Mouse (Mus musculus) megakaryocyte, adult 5-6 weeks (primary cell): ENCODE data around the gene Unk. TPM values are rescaled to one million over a fixed set of nuclear protein-coding genes. Genes with fewer than 3 reads are reported as not detected.
"Not testable (repeated sequence)": the region's sequence is repeated elsewhere in the genome, so short reads cannot be mapped to it uniquely, and the experiment has no call there.

ENCODE experiments used
- ATAC-seq: 2 replicates; pipeline ENCODE4 v1.8.0; 2016; ENCODE audit warnings: mild to moderate bottlenecking, inconsistent platforms; ENCODE audit not compliant: poor library complexity, severe bottlenecking
- total RNA-seq, 2 experiments: library from RNA; stranded (forward) in 1 of 2; stranded (reverse) in 1 of 2; fragments of 153-499, 151-499 nt in 1 of 2; fragments of 221-1000, 200-1000 nt in 1 of 2; gene quantifications; 2 replicates each; pipeline versions ENCODE4 v1.2.3 to v1.2.4; 2015 to 2017

Unk gene
- total RNA-seq, 2 experiments from 2014 or later, result 7.8 to 10.5 TPM

DNA sequence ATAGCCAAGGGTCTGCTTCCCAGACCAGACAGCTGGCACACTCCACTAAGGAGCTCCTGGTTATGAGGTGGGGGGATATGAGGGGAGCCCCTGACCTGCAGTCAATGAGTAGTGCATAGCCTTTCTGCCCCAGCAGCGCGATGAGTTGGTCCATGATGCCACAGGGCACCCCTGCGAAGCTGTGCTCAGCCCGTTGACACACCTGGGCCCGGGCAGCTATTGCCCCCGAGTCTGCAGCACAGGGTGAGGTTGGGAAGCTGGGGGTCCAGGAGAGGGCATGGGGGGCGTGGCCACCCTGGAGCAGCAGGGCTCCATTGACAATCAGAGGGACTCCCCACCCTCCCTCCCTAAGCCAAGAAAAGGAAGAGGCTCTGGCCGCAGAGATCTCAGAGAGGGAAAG lies 20.0 kb upstream of the Unk start:
- no peak for ATAC-seq

DNA sequence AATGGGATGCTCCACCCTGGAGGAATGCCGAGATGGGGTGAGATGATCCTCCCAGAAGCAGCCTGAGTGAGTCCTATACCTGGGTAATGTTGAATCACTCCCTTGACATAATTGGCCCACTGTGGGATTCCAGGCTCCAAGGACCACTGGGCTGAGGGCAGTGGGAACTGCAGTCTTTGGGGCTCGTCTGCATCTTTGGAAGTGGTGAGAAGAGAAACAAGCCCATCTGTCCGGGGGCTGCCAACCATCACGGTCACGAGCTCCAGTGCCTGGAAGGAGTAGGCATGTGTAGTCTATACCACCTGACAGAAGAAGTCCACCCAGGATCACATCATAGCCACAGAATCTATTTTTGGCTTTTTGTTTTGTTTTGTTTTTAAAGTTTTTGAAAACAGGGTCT lies 19.2 kb upstream of the Unk start:
- no peak for ATAC-seq

DNA sequence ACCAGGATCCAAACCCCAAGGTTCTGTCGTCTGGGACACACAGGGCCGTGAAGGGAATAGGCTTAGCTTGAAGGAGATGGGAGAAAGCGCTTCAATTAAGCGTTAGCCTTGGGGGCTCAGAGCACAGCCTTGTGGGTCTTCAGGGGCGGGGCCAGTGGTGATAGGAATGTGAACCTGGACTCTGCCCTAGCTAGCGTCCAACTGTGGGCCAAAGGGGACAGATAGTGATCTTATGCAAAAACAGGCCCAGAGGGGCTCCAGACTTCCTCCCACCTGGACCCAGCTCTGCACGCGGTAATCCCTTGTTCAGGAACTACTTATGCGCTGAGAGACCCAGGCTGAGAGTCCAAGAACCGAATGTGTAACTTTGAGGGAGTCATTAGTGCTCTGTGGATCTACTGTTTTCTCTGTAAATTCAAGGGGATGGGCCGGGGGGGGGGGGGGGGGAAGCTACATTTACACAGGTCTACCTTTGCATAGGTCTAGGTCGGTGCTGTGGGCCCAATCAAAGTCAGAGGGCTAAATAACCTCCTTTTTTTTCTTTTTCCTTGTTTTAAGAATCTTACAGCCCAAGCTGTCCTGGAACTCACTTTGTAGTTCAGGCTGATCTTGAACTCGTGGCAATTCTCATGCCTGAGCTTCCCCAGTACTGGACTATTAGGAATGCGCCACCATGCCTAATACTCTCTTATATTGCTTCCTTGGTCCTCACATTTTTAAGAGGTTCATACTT lies 18.4 kb upstream of the Unk start:
- ATAC-seq, result no peak

DNA sequence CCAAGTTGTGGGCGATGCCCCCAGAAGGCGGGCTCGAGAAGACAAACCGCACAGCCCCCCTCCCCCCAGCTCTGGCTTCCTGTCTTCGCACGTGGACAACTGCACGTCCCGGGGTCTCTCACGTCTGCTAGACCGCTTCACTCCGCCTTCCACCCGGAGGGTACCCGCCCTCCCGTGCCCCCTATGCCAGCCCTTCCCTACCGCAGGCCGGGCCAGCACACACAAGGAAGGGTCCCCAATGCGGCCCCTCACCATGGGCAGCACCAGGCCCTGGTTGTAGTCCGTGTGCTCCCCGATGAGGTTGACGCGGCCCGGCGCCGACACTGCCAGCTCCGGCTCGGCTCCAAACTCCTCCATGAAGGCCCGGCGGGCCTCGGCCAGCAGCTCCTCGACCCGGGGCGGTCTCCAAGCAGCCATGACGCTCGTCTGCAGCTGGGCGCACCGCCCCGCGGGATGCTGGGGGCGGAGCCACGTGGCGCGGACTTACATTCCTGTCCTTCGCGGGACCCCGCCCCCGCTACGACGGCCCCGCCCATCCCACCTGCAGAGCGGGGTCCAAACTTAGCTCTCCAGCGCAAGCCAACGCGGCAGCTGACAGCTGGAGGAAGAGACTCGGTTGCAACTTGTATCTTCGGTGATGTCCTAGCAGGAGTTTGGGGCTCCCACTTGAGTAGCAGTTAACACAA lies 17.7 kb upstream of the Unk start, which contains the start of gene Galk1:
TSS of gene Galk1 (minus strand) at position 458 of the 686 bp plus-strand sequence.
- peak; percentile 94 for ATAC-seq

DNA sequence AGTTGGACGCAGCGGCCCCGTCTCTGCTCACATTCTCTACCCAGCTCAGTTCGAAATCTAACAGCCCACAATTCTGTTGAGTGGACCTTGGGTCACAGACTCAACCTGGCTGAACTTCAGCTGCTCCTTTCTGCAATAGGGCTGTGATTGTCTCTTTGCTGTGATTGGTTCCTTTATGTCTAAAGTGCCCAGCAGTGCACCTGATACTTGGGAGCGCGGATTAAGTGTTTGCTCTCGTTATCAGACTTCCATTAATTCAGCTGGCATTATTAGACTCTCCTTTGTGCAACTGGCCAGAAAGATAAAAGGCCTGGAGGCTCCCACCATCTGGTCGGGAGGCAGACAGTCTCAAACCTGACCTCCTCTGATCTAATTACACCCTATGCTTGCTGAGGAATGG lies 15.3 kb upstream of the Unk start:
- no peak for ATAC-seq

DNA sequence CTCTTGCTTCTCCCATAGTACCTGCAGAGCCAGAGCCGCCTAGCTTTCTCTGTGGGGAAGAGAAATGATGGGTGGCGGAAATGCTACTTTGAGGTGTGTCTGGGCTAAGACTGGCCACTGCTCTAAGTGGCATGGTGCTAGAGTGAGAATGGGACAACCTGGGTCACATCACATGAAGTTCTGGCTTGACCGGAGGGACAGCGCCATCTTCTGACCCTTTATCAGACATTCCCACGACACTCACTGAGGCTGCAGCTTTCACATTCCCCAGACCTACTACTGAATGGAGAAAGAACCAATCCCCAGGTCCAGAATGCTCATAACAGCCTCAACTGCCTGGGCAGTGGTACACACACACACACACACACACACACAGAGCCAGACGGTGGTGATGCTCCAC lies 12.0 kb upstream of the Unk start:
- peak; percentile 56 for ATAC-seq

DNA sequence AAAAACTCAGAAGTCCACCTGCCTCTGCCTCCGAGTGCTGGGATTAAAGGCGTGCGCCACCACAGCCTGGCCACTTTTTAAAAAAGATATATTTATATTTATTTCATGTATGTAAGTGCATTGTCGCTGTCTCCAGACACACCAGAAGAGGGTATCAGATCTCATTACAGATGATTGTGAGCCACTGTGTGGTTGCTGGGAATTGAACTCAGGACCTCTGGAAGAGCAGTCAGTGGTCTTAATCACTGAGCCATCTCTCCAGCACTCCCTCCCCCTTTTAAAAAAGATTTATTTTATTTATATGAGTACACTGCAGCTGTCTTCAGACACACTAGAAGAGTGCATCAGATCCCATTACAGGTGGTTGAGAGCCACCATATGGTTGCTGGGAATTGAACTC lies 11.3 kb upstream of the Unk start:
- ATAC-seq, result not testable (repeated sequence)

DNA sequence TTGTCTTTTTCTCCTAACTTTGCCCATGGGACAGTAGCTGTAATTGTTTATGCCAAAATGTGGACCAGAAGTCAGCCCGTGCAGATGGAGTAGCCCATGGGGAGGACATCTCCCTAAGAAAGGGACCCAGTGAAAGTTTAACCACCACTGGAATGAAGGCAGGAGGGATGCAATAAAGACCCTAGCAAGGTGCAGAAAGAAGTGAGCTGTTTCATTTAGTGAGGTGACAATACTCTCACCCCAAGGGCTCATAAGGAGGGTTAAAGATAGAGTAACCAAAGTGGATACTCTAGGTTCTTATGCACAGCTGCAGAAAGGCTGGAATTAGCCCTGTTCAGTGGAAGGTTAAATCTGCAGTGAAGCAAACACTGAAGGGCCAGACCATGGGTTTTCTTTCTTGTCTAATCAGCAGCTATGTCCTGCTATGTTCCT lies 10.7 kb upstream of the Unk start:
- no peak for ATAC-seq

DNA sequence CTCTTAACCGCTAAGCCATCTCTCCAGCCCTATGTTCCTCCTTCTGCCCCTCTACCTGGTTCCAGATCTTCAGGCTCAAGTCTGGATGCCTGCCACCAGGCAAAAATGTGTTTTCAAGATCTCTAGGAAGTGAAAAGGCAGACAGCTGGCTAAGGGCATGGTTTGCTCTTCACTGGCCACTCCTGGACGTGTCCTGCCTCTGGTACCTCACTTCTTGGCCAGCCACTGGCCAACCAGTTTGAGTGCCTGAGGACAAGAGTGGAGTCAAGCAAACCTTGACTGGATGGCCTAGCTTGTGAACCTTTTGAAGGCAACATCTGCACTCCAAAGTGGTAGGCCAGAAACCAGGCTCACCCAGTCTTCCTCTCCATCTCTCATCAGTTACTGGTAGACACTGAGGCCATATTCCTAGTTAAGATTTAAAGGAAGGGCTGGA lies 10.1 kb upstream of the Unk start:
- ATAC-seq, result no peak

DNA sequence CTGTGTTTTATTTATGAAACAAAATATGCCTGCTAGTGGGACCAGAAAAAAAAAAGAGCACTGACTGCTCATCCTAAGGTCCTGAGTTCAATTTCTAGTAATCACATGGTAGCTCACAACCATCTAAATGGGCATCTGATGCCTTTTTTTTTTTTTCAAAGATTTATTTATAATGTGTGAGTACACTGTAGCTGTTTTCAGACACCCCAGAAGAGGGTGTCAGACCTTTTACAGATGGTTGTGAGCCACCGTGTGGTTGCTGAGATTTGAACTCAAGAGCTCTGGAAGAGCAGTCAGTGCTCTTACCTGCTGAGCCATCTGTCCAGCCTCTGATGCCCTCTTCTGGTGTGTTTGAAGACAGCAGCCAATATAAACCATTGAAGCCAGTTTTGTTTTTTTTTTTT lies 9.6 kb upstream of the Unk start:
- ATAC-seq, result no peak

DNA sequence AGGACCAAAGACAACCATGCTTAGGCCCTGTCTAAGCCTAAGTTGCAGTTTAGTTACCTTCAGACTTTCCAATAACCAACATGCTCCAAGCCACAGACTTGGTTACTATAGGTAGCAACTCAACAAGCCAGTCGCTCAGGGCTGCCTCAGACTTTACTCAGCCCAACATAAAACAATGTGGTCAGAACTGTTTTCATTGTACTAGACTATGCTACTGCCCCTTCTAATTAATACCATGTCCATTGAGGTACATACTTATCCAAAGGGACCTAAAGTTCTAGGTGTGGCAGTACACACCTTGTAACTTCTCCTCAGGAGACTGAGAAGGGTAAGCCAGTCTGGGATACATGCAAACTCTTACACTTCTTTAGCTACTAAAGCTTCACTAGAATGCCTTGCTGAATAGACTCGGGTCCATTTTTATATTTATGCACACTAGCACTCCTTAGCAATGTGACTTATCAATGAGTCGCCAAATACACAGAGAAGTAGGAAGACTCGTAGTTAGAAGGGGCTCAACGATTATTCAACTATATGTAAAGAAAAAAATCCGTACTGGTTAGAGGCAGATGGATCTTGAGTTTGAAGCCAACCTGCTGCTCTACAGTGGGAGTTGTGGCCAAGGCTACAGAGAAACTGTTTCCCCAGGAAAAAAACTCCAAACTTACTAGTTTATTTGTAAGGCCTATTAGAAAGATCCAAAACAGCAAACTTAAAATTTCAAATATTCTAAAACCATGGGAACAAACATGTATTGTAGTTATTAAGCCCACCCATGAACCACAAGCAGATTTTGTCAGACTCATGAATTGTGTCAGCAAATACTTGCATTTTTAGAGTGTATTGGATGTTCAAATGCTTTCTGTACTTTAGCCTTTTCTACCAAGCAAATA lies 8.5 kb upstream of the Unk start:
- no peak for ATAC-seq

DNA sequence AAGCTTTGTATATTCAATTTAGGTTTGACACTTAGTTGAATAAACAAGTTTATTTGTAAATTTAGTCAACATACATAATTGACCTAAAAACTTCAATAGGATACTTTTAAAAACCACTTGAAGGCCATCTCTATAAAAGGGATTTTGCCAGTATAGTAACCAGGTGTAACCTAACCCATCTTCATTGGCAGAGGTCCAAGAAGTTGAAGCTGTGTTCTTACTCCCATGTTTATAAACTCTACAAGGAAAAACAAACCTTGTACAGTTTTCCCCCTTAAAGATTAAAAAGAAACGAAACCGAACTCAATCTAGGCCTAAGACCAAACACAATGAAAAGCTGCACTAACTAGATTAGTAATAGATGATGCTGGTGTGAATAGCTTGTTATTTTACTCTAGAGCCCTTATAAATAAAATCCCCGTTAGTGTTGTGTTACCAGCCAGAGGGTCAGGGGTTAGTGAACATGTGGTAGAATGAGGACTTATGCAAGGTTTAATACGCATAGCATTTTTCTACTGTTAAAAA lies 7.8 kb upstream of the Unk start:
- ATAC-seq, result no peak

DNA sequence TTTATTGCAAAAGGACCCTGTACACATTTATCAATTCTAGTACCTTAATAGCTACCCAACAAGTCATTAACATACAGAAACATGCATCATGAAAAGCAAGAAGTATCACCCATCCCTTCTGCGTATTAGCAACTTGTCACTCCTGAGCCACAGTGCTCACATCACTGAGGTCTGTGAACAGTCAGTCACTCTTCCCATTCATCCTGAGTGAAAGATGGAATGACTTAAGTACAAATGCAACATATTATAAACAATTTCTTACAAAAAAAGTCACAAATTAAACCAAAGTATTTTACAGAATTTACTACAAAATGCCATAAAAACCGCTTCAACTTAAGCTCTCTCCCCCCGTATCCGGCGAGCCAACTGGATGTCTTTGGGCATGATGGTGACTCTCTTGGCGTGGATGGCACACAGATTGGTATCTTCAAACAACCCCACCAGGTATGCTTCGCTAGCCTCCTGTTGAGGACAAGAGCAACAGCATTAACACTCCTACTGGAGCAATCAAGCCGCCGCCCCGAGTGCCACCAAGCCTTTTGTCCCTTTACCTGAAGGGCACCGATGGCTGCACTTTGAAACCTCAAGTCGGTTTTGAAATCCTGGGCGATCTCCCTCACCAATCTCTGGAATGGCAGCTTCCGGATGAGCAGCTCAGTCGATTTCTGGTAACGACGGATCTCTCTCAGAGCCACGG lies 6.9 kb upstream of the Unk start:
- ATAC-seq, result 0 out of 2 replicates have a peak, but pooled peaks have one; percentile 0

DNA sequence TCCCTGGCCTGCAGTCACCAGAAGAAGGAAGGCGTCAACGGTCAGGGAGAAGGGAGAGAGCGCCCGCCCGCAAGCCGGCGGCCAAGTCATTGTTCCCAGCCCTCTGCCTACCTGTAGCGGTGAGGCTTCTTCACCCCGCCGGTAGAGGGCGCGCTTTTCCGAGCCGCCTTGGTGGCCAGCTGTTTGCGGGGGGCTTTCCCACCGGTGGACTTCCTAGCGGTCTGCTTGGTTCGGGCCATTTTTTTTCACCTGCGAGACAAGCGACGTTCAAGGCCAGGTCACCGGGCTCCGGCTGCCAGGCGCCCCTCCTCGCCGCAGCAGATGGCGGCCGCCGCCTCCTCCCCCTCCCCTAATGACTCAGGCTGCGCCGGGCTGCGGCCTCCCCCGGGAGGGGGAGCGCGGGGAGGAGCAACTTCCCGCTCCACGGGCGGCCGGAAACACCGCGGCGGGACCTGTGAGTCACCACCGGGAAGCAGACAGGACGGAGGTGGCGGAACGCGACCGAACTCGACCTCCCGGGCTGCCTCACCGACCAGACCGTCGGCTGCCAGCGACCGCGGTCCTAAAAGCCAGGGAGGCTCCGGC lies 6.3 kb upstream of the Unk start:
- ATAC-seq, result peak; percentile 71

DNA sequence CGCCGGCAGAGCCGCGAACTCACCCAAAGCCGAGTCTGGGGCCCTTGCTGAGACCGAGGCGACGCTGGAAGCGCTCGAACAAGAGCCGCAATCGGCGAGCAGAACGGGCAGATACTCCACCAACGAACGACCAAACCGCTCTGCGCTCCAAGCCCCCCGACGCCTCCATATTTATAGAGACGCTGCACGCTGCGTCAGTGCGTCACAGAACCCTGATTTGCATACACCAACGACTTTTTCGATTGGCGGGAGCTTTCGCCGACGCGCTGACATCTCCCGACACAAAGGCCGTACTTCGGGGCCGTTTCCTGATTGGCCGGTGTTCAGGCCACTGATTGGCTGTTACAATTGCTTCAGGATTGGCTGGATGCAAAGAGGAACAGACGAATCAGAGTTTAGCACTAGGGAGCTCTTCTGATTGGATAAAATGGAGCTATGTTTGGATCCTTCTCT lies 5.7 kb upstream of the Unk start:
- peak; percentile 77 for ATAC-seq

DNA sequence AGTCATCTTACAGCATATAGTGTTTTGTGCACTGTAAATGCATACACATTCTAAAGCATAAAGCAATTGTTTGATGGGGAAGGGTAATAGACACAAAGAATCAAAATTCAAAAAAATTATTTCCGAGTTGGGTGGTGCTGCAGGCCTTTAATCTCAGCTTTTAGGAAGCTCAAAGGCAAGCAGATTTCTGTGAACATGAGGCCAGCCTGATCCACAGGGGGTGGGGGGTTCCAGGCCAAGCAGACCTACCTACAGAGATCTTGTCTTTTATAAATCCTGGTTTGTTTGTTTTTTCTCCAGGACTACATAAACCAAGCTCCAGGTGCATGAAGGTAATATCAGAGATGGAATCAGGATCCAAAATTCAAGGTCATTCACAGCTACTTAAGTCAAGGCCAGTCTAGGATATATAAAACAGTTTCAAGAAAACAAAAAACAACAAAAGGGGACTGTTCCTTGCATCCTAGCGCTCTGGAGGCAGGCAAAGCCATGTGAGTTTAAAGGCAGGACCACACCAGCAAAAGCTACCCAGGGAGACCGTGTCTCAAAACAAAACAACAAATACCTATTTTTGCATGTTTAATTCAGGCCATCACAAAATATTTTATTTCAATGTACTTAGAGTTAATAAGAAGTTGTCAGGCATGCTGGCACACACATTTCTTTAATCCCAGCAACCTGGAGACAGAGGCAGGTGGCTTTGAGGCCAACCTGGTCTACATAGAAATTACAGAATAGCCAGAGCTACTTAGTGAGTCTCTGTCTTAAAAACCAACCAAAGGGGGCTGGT lies 4.9 kb upstream of the Unk start:
- ATAC-seq, result no peak

DNA sequence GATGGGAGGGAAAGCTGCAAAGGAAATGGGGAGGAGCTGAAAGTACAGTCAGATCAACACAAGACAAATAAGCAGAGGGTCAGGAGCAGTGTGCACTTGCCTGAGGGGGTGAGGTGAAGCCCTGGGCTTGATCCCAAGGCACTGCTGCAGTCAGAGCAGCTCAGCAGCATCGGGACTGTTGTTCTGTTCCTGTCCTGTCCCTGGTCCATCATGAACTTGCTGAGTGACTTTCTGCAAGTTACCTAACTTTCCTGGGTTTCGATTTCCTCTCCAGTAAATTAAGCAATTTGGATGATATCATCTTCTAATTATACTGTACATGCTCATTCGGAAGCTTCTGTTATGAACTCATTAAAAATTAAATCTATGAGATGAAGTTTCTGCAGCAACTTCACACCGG lies 2.4 kb upstream of the Unk start, which contains the start of gene H3f3b:
TSS of gene H3f3b (minus strand) at position 207 of the 400 bp plus-strand sequence.
- ATAC-seq, result no peak

DNA sequence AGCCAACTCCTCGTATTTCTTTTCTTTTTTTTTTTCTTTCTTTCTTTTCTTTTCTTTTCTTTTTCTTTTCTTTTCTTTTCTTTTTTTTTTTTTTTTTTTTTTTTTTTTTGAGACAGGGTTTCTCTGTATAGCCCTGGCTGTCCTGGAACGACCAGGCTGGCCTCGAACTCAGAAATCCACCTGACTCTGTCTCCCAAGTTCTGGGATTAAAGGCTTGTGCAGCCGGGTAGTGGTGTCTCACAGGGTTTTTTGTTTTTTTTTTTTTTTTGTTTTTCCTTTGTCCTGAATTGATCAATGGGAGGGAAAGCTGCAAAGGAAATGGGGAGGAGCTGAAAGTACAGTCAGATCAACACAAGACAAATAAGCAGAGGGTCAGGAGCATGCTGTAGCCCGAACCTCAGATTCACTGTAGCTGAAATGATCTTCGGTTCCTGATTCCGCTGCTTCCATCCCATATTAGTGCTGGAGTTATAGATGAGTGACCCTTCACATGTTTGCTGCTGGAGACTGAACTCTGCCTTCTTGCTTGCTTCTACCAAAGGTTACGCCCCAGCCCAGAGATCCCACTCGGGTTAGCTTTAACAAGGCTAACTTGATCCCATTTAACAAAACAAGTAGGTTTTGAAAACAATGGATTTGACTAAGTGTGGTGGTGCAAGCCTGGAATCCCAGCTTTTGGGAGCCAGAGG lies 1.8 kb upstream of the Unk start:
- no peak for ATAC-seq
